Mouse (Mus musculus) heart, postnatal 14 days (tissue): ENCODE measurements around the gene Rmi2. TPM values are rescaled to one million over a fixed set of nuclear protein-coding genes. Genes with fewer than 3 reads are reported as not detected.
A peak's percentile ranks its signal among the peaks of the same experiment; 100 is the strongest.
"Not testable (repeated sequence)": the region's sequence is repeated elsewhere in the genome, so short reads cannot be mapped to it uniquely, and the experiment has no call there.

Source experiments
- DNase-seq, 2 experiments: peaks; one replicate each; pipeline ENCODE4 v3.0.0; 2021 to 2022
- intact Hi-C: fragments of 180-260 bp; cut with DNase I; formaldehyde crosslinking; loops from one replicate; pipeline ENCODE4 v1.15.1; 2025
- total RNA-seq, 2 experiments: library from RNA; stranded (reverse); gene quantifications; 2 replicates each; pipeline ENCODE4 v1.2.3; 2021

Rmi2 gene
- total RNA-seq, 2 experiments from 2014 or later, result 0.55 to 1.4 TPM

- intact Hi-C loops, result no loop called here
- no peak for DNase-seq
Observed at GRCm38 (mm10) chr16:10824536-10824935, 10.3 kb upstream of the Rmi2 start.

GRCm38 (mm10) chr16:10825840-10826239 is 9.0 kb upstream of the Rmi2 start:
- DNase-seq, result no peak
- intact Hi-C loops, result no loop called here

- no peak for DNase-seq
- intact Hi-C loops, result no loop called here
Observed at GRCm38 (mm10) chr16:10827269-10827668, 7.6 kb upstream of the Rmi2 start.

- no peak for DNase-seq
- intact Hi-C loops, result no loop called here
Observed at GRCm38 (mm10) chr16:10827766-10828460, 6.9 kb upstream of the Rmi2 start.

GRCm38 (mm10) chr16:10828461-10828805 is 6.4 kb upstream of the Rmi2 start:
- intact Hi-C loops, result no loop called here
- DNase-seq, result no peak

- intact Hi-C loops, result no loop called here
- DNase-seq, result no peak
Observed at GRCm38 (mm10) chr16:10834542-10834910, 333 bp upstream of the Rmi2 start.

GRCm38 (mm10) chr16:10836388-10836787 is 1.5 kb downstream of the Rmi2 start:
- DNase-seq, result no peak
- intact Hi-C loops, result no loop called here

GRCm38 (mm10) chr16:10837250-10837649 is 2.4 kb downstream of the Rmi2 start:
- no peak for DNase-seq
- intact Hi-C loops, result no loop called here

- intact Hi-C loops, result no loop called here
- DNase-seq, result no peak
Observed at GRCm38 (mm10) chr16:10837903-10838302, 3.0 kb downstream of the Rmi2 start.

GRCm38 (mm10) chr16:10838487-10839245 is 3.8 kb downstream of the Rmi2 start:
- peak in 1 of 2 experiments; percentile 29 for DNase-seq
- intact Hi-C loops, result no loop called here

- intact Hi-C loops, result no loop called here
- DNase-seq, result no peak
Observed at GRCm38 (mm10) chr16:10840018-10840417, 5.2 kb downstream of the Rmi2 start.

- no peak for DNase-seq
- intact Hi-C loops, result no loop called here
Observed at GRCm38 (mm10) chr16:10842282-10842855, 7.5 kb downstream of the Rmi2 start.

- intact Hi-C loops, result no loop called here
- peak; percentile 46 to 55 for DNase-seq
Observed at GRCm38 (mm10) chr16:10843486-10844318, 8.8 kb downstream of the Rmi2 start.

- no peak for DNase-seq
- intact Hi-C loops, result no loop called here
Observed at GRCm38 (mm10) chr16:10844319-10844670, 9.4 kb downstream of the Rmi2 start.

- intact Hi-C loops, result loop anchor here (2.0 to 5.0 kb wide), 3 partner anchors 59 to 273 kb away; partner anchors contain the start of genes Socs1 and Tnp2
- DNase-seq, result no peak
Observed at GRCm38 (mm10) chr16:10845952-10846351, 11.1 kb downstream of the Rmi2 start.

GRCm38 (mm10) chr16:10846503-10846902 is 11.6 kb downstream of the Rmi2 start:
- peak; percentile 67 to 84 for DNase-seq
- intact Hi-C loops, result loop anchor here (2.0 to 5.0 kb wide), 3 partner anchors 59 to 274 kb away; partner anchors contain the start of genes Socs1 and Tnp2

GRCm38 (mm10) chr16:10849965-10850861 is 15.4 kb downstream of the Rmi2 start:
- intact Hi-C loops, result loop anchor here (5.0 kb wide), 1 partner anchor 63 kb away; the partner anchor contains the start of genes Socs1 and Tnp2
- peak; percentile 68 to 75 for DNase-seq

GRCm38 (mm10) chr16:10850905-10851304 is 16.0 kb downstream of the Rmi2 start:
- DNase-seq, result no peak
- intact Hi-C loops, result no loop called here

GRCm38 (mm10) chr16:10852216-10852615 is 17.4 kb downstream of the Rmi2 start:
- intact Hi-C loops, result not testable (repeated sequence)

More at GRCm38 (mm10) chr16:10852216-10852615, 17.4 kb downstream of the Rmi2 start:
- DNase-seq, result not testable (repeated sequence)
